Mouse (Mus musculus) forebrain, embryonic 12.5 days (tissue): Measurements from ENCODE around the gene Hinfp. TPM values are rescaled to one million over a fixed set of nuclear protein-coding genes. Genes with fewer than 3 reads are reported as not detected.
"Not testable (repeated sequence)": the region's sequence is repeated elsewhere in the genome, so short reads cannot be mapped to it uniquely, and the experiment has no call there.

Experiments used
- ATAC-seq: fragments of 200-750 bp; cut with Nextera tagmentation; 2 replicates; pipeline ENCODE4 v1.8.0; 2017; ENCODE audit warnings: moderate TSS enrichment; ENCODE audit not compliant: low FRiP score
- H3K27ac ChIP-seq: fragments of 300-500 bp; sonication (generic); 2 replicates; pipeline ENCODE4 v1.5.1; 2016; ENCODE audit warnings: mild to moderate bottlenecking
- H3K27me3 ChIP-seq: fragments of 300-500 bp; sonication (generic); 2 replicates; pipeline ENCODE4 v1.6.1; 2016; ENCODE audit warnings: mild to moderate bottlenecking
- H3K36me3 ChIP-seq: fragments of 300-500 bp; sonication (generic); replicated peaks from 2 replicates; pipeline ENCODE4 v1.6.1; 2016; ENCODE audit warnings: mild to moderate bottlenecking
- H3K4me1 ChIP-seq: fragments of 300-500 bp; sonication (generic); 2 replicates; pipeline ENCODE4 v1.6.1; 2016
- H3K4me2 ChIP-seq: fragments of 300-500 bp; sonication (generic); 2 replicates; pipeline ENCODE4 v1.6.1; 2016; ENCODE audit warnings: mild to moderate bottlenecking, moderate library complexity
- H3K4me3 ChIP-seq: fragments of 300-500 bp; sonication (generic); replicated peaks from 2 replicates; pipeline ENCODE4 v1.5.1; 2016; ENCODE audit warnings: mild to moderate bottlenecking
- H3K9ac ChIP-seq: fragments of 300-500 bp; sonication (generic); 2 replicates; pipeline ENCODE4 v1.6.1; 2016; ENCODE audit warnings: mild to moderate bottlenecking
- H3K9me3 ChIP-seq: fragments of 300-500 bp; sonication (generic); 2 replicates; pipeline ENCODE4 v1.6.1; 2016
- WGBS: fragments of 180-500 bp; shearing (Covaris S2); methylation state at CpG from one replicate; pipeline ENCODE4 v1.1.7; 2016; 5-methylcytosine and 5-hydroxymethylcytosine counted together
- polyA plus RNA-seq: library from polyadenylated mRNA; unstranded; fragments of >200 nt; fragmentation: Nextera tagmentation; extraction: Ambion mirVana; gene quantifications from 2 replicates; pipeline ENCODE4 v1.2.1, GENCODE M21; 2016

The Hinfp gene
- polyA plus RNA-seq, 1 experiment from 2014 or later, result 35.5 TPM

- H3K27ac ChIP-seq, result no peak overlapping the region
- no peaks in the 10 kb centered on the region for H3K27me3 ChIP-seq
- 94% methylated on average over 5 of the region's 5 CpGs for WGBS
- no peak overlapping the region for H3K9ac ChIP-seq
- no peak overlapping the region for H3K4me3 ChIP-seq
- H3K4me1 ChIP-seq, result peaks cover 35% of the 10 kb centered on the region
- no peak for ATAC-seq
- H3K9me3 ChIP-seq, result no peaks in the 10 kb centered on the region
- peaks cover 48% of the 10 kb centered on the region for H3K36me3 ChIP-seq
- no peak overlapping the region for H3K4me2 ChIP-seq
Measured at GRCm38 (mm10) chr9:44341487-44341886, 36.0 kb upstream of the Hinfp start.

GRCm38 (mm10) chr9:44338574-44338973 lies 33.1 kb upstream of the Hinfp start:
- Histone ChIP-seq H3K4me3 (no peak overlapping the region), H3K36me3 (peaks cover 44% of the 10 kb centered on the region), H3K4me2 (no peak overlapping the region; the same call in 1 of the 2 replicates), H3K9ac (no peak overlapping the region), H3K27ac (no peak overlapping the region), H3K4me1 (peaks cover 36% of the 10 kb centered on the region), H3K27me3 (no peaks in the 10 kb centered on the region), H3K9me3 (0 out of 2 replicates have a peak, but pooled peaks cover 2% of the 10 kb centered on the region)
- WGBS, result 78% methylated on average over 5 of the region's 5 CpGs
- no peak for ATAC-seq

- no peak for ATAC-seq
- H3K9me3 ChIP-seq, result peaks cover 5% of the 10 kb centered on the region; the same call in 1 of the 2 replicates
- H3K4me1 ChIP-seq, result peaks cover 27% of the 10 kb centered on the region
- peak overlapping the region; percentile 83 for H3K4me3 ChIP-seq
- H3K9ac ChIP-seq, result peak overlapping the region; percentile 100; the same call in 1 of the 2 replicates
- 72% methylated on average over 9 of the region's 9 CpGs for WGBS
- no peaks in the 10 kb centered on the region for H3K27me3 ChIP-seq
- peak overlapping the region; percentile 42; the same call in 1 of the 2 replicates for H3K27ac ChIP-seq
- peak overlapping the region; percentile 69 for H3K4me2 ChIP-seq
- H3K36me3 ChIP-seq, result peaks cover 54% of the 10 kb centered on the region
Measured at GRCm38 (mm10) chr9:44337436-44338169, 32.1 kb upstream of the Hinfp start.

GRCm38 (mm10) chr9:44336964-44337363 lies 31.5 kb upstream of the Hinfp start:
- 82% methylated on average over 3 of the region's 3 CpGs for WGBS
- ATAC-seq, result no peak
- H3K27ac ChIP-seq, result peak overlapping the region; percentile 15; the same call in 1 of the 2 replicates
- peaks cover 5% of the 10 kb centered on the region; the same call in 1 of the 2 replicates for H3K9me3 ChIP-seq
- peak overlapping the region; percentile 100 for H3K9ac ChIP-seq
- no peaks in the 10 kb centered on the region for H3K27me3 ChIP-seq
- peaks cover 60% of the 10 kb centered on the region for H3K36me3 ChIP-seq
- peak overlapping the region; percentile 83 for H3K4me3 ChIP-seq
- peaks cover 23% of the 10 kb centered on the region for H3K4me1 ChIP-seq
- H3K4me2 ChIP-seq, result peak overlapping the region; percentile 69

- H3K9me3 ChIP-seq, H3K27me3 ChIP-seq, ATAC-seq: not testable (repeated sequence)
- Histone ChIP-seq H3K4me1 (peaks cover 23% of the 10 kb centered on the region), H3K4me2 (peak overlapping the region; percentile 69), H3K27ac (peak overlapping the region; percentile 15; the same call in 1 of the 2 replicates), H3K9ac (peak overlapping the region; percentile 100), H3K4me3 (peak overlapping the region; percentile 83), H3K36me3 (peaks cover 63% of the 10 kb centered on the region)
- 25% methylated on average over 4 of the region's 4 CpGs for WGBS
Measured at GRCm38 (mm10) chr9:44336513-44336912, 31.0 kb upstream of the Hinfp start.

- ATAC-seq, result no peak
- Histone ChIP-seq H3K9me3 (peaks cover 5% of the 10 kb centered on the region; the same call in 1 of the 2 replicates), H3K27me3 (no peaks in the 10 kb centered on the region), H3K4me2 (peak overlapping the region; percentile 69), H3K9ac (peak overlapping the region; percentile 100), H3K4me1 (peaks cover 23% of the 10 kb centered on the region), H3K36me3 (peaks cover 63% of the 10 kb centered on the region), H3K27ac (peak overlapping the region; percentile 96), H3K4me3 (peak overlapping the region; percentile 83)
- WGBS, result under 1% methylated on average over 5 of the region's 5 CpGs
Measured at GRCm38 (mm10) chr9:44336093-44336406, 30.6 kb upstream of the Hinfp start.

- H3K27ac ChIP-seq, result peak overlapping the region; percentile 96
Measured at GRCm38 (mm10) chr9:44335331-44336092, 30.0 kb upstream of the Hinfp start.

GRCm38 (mm10) chr9:44334396-44335330 lies 29.2 kb upstream of the Hinfp start, which contains the start of gene H2afx:
Gene H2afx, plus strand, starts transcription at chr9:44334694.
- ATAC-seq, result peak; percentile 96
- under 1% methylated on average over 87 of the region's 91 CpGs for WGBS
- Histone ChIP-seq H3K4me1 (peaks cover 23% of the 10 kb centered on the region), H3K4me3 (peak within 1 kb of the TSS; percentile 83), H3K27ac (peak within 1 kb of the TSS; percentile 96), H3K9me3 (peaks cover 5% of the 10 kb centered on the region; the same call in 1 of the 2 replicates), H3K9ac (peak within 1 kb of the TSS; percentile 100), H3K4me2 (peak within 1 kb of the TSS; percentile 69), H3K27me3 (no peaks in the 10 kb centered on the region), H3K36me3 (peaks cover 68% of the 10 kb centered on the region)

More at GRCm38 (mm10) chr9:44335331-44336092, 30.0 kb upstream of the Hinfp start:
- Histone ChIP-seq H3K36me3 (peaks cover 64% of the 10 kb centered on the region), H3K4me3 (peak overlapping the region; percentile 83), H3K4me1 (peaks cover 23% of the 10 kb centered on the region), H3K27me3 (no peaks in the 10 kb centered on the region), H3K4me2 (peak overlapping the region; percentile 69), H3K9me3 (peaks cover 5% of the 10 kb centered on the region; the same call in 1 of the 2 replicates), H3K9ac (peak overlapping the region; percentile 100)
- no peak for ATAC-seq
- WGBS, result under 1% methylated on average over 49 of the region's 50 CpGs

- H3K9ac ChIP-seq, result no peak overlapping the region
- H3K36me3 ChIP-seq, result peaks cover 65% of the 10 kb centered on the region
- no peak overlapping the region for H3K4me3 ChIP-seq
- H3K27ac ChIP-seq, result no peak overlapping the region
- peaks cover 5% of the 10 kb centered on the region; the same call in 1 of the 2 replicates for H3K9me3 ChIP-seq
- no peak for ATAC-seq
- H3K4me1 ChIP-seq, result peaks cover 22% of the 10 kb centered on the region
- no peaks in the 10 kb centered on the region for H3K27me3 ChIP-seq
- 95% methylated on average over 13 of the region's 13 CpGs for WGBS
- no peak overlapping the region for H3K4me2 ChIP-seq
Measured at GRCm38 (mm10) chr9:44332918-44333638, 27.6 kb upstream of the Hinfp start.

GRCm38 (mm10) chr9:44330736-44331135 lies 25.3 kb upstream of the Hinfp start:
- no peak overlapping the region for H3K9ac ChIP-seq
- H3K27me3 ChIP-seq, result no peaks in the 10 kb centered on the region
- no peak for ATAC-seq
- no peak overlapping the region for H3K4me3 ChIP-seq
- H3K36me3 ChIP-seq, result peaks cover 49% of the 10 kb centered on the region
- 96% methylated on average over 6 of the region's 6 CpGs for WGBS
- H3K4me1 ChIP-seq, result peaks cover 13% of the 10 kb centered on the region
- H3K4me2 ChIP-seq, result no peak overlapping the region
- peaks cover 5% of the 10 kb centered on the region; the same call in 1 of the 2 replicates for H3K9me3 ChIP-seq
- H3K27ac ChIP-seq, result no peak overlapping the region

- Histone ChIP-seq H3K36me3 (peaks cover 39% of the 10 kb centered on the region), H3K4me1 (peaks cover 14% of the 10 kb centered on the region), H3K27me3 (no peaks in the 10 kb centered on the region), H3K4me3 (peak overlapping the region; percentile 78), H3K27ac (peak overlapping the region; percentile 93), H3K4me2 (peak overlapping the region; percentile 81), H3K9me3 (no peaks in the 10 kb centered on the region), H3K9ac (peak overlapping the region; percentile 87; the same call in 1 of the 2 replicates)
- no peak for ATAC-seq
- WGBS, result 87% methylated on average over 5 of the region's 5 CpGs
Measured at GRCm38 (mm10) chr9:44327926-44328325, 22.5 kb upstream of the Hinfp start.
